Mouse (Mus musculus): ENCODE data around the gene Cog5. TPM values are rescaled to one million over a fixed set of nuclear protein-coding genes. Genes with fewer than 3 reads are reported as not detected.

The Cog5 gene
- polyA plus RNA-seq, 1 experiment from 2014 or later = 26.1 TPM

- no peak for DNase-seq (ENCODE audit: low spot score)
- Histone ChIP-seq H3K4me3 (no peak overlapping the region), H3K27me3 (ENCODE audit: insufficient read depth, poor library complexity, severe bottlenecking) (no peaks in the 10 kb centered on the region), H3K36me3 (peaks cover 10% of the 10 kb centered on the region), H3K9me3 (no peaks in the 10 kb centered on the region), H3K27ac (no peak overlapping the region), H3K4me1 (peaks cover 6% of the 10 kb centered on the region; the same call in 1 of the 2 replicates)
These were observed 184.6 kb downstream of the Cog5 start for GRCm38 (mm10) chr12:31839249-31839648.

GRCm38 (mm10) chr12:31846077-31846476 lies 191.4 kb downstream of the Cog5 start:
- DNase-seq (ENCODE audit: low spot score) = no peak
- 86% methylated on average over 3 of the region's 3 CpGs for WGBS
- Histone ChIP-seq H3K27ac (no peak overlapping the region), H3K4me1 (peaks cover 3% of the 10 kb centered on the region; the same call in 1 of the 2 replicates), H3K36me3 (peaks cover 10% of the 10 kb centered on the region), H3K27me3 (ENCODE audit: insufficient read depth, poor library complexity, severe bottlenecking) (no peaks in the 10 kb centered on the region), H3K4me3 (no peak overlapping the region), H3K9me3 (no peaks in the 10 kb centered on the region)

- no peak overlapping the region for H3K4me3 ChIP-seq
- no peak for DNase-seq (ENCODE audit: low spot score)
- WGBS = 77% methylated on average over 5 of the region's 5 CpGs
- no peaks in the 10 kb centered on the region for H3K9me3 ChIP-seq
- H3K27me3 ChIP-seq (ENCODE audit: insufficient read depth, poor library complexity, severe bottlenecking) = no peaks in the 10 kb centered on the region
- H3K36me3 ChIP-seq = no peaks in the 10 kb centered on the region
- no peak overlapping the region for H3K27ac ChIP-seq
- peaks cover 3% of the 10 kb centered on the region; the same call in 1 of the 2 replicates for H3K4me1 ChIP-seq
These were observed 194.2 kb downstream of the Cog5 start for GRCm38 (mm10) chr12:31848630-31849415.

- no peak for DNase-seq (ENCODE audit: low spot score)
- Histone ChIP-seq H3K27me3 (ENCODE audit: insufficient read depth, poor library complexity, severe bottlenecking) (no peaks in the 10 kb centered on the region), H3K4me1 (peaks cover 3% of the 10 kb centered on the region; the same call in 1 of the 2 replicates), H3K9me3 (no peaks in the 10 kb centered on the region), H3K4me3 (no peak overlapping the region), H3K36me3 (no peaks in the 10 kb centered on the region), H3K27ac (no peak overlapping the region)
- 95% methylated on average over 2 of the region's 2 CpGs for WGBS
These were observed 194.9 kb downstream of the Cog5 start for GRCm38 (mm10) chr12:31849601-31850000.

- WGBS = 79% methylated on average over 3 of the region's 3 CpGs
- H3K4me3 ChIP-seq = no peak overlapping the region
- no peaks in the 10 kb centered on the region for H3K27me3 ChIP-seq (ENCODE audit: insufficient read depth, poor library complexity, severe bottlenecking)
- H3K36me3 ChIP-seq = no peaks in the 10 kb centered on the region
- DNase-seq (ENCODE audit: low spot score) = no peak
- peaks cover under 1% of the 10 kb centered on the region; the same call in 1 of the 2 replicates for H3K4me1 ChIP-seq
- no peak overlapping the region for H3K27ac ChIP-seq
- H3K9me3 ChIP-seq = no peaks in the 10 kb centered on the region
These were observed 199.4 kb downstream of the Cog5 start for GRCm38 (mm10) chr12:31854039-31854438.

GRCm38 (mm10) chr12:31854817-31855216 lies 200.1 kb downstream of the Cog5 start:
- DNase-seq (ENCODE audit: low spot score) = no peak
- WGBS = 90% methylated on average over 2 of the region's 2 CpGs
- H3K27me3 ChIP-seq (ENCODE audit: insufficient read depth, poor library complexity, severe bottlenecking) = no peaks in the 10 kb centered on the region
- H3K9me3 ChIP-seq = no peaks in the 10 kb centered on the region
- H3K36me3 ChIP-seq = no peaks in the 10 kb centered on the region
- no peaks in the 10 kb centered on the region for H3K4me1 ChIP-seq
- no peak overlapping the region for H3K27ac ChIP-seq
- no peak overlapping the region for H3K4me3 ChIP-seq

GRCm38 (mm10) chr12:31857784-31858183 lies 203.1 kb downstream of the Cog5 start:
- no peak overlapping the region for H3K27ac ChIP-seq
- H3K4me3 ChIP-seq = no peak overlapping the region
- no peaks in the 10 kb centered on the region for H3K9me3 ChIP-seq
- no peaks in the 10 kb centered on the region for H3K27me3 ChIP-seq (ENCODE audit: insufficient read depth, poor library complexity, severe bottlenecking)
- H3K4me1 ChIP-seq = peaks cover 3% of the 10 kb centered on the region; the same call in 1 of the 2 replicates
- 83% methylated on average over 7 of the region's 7 CpGs for WGBS
- no peaks in the 10 kb centered on the region for H3K36me3 ChIP-seq
- DNase-seq (ENCODE audit: low spot score) = no peak

GRCm38 (mm10) chr12:31862668-31863538 lies 208.2 kb downstream of the Cog5 start:
- H3K9me3 ChIP-seq = no peaks in the 10 kb centered on the region
- no peak for DNase-seq (ENCODE audit: low spot score)
- H3K36me3 ChIP-seq = no peaks in the 10 kb centered on the region
- 57% methylated on average over 16 of the region's 16 CpGs for WGBS
- H3K27ac ChIP-seq = no peak overlapping the region; the same call in 1 of the 2 replicates
- H3K4me3 ChIP-seq = no peak overlapping the region
- no peaks in the 10 kb centered on the region for H3K27me3 ChIP-seq (ENCODE audit: insufficient read depth, poor library complexity, severe bottlenecking)
- peaks cover 13% of the 10 kb centered on the region for H3K4me1 ChIP-seq

- no peak overlapping the region for H3K4me3 ChIP-seq
These were observed 222.1 kb downstream of the Cog5 start for GRCm38 (mm10) chr12:31876775-31877174.

GRCm38 (mm10) chr12:31882736-31883135 lies 228.1 kb downstream of the Cog5 start:
- Histone ChIP-seq H3K4me3 (no peak overlapping the region), H3K9me3 (no peaks in the 10 kb centered on the region), H3K27ac (no peak overlapping the region), H3K36me3 (peaks cover 12% of the 10 kb centered on the region), H3K4me1 (no peaks in the 10 kb centered on the region), H3K27me3 (ENCODE audit: insufficient read depth, poor library complexity, severe bottlenecking) (no peaks in the 10 kb centered on the region)
- WGBS = 63% methylated on average over 1 of the region's 1 CpGs
- no peak for DNase-seq (ENCODE audit: low spot score)

More at GRCm38 (mm10) chr12:31876775-31877174, 222.1 kb downstream of the Cog5 start:
- H3K4me1 ChIP-seq = no peaks in the 10 kb centered on the region
- WGBS = 78% methylated on average over 4 of the region's 4 CpGs
- no peak overlapping the region for H3K27ac ChIP-seq
- no peaks in the 10 kb centered on the region for H3K27me3 ChIP-seq (ENCODE audit: insufficient read depth, poor library complexity, severe bottlenecking)
- DNase-seq (ENCODE audit: low spot score) = no peak
- no peaks in the 10 kb centered on the region for H3K9me3 ChIP-seq
- no peaks in the 10 kb centered on the region for H3K36me3 ChIP-seq

- DNase-seq (ENCODE audit: low spot score) = no peak
- Histone ChIP-seq H3K27ac (no peak overlapping the region), H3K36me3 (peaks cover 12% of the 10 kb centered on the region), H3K9me3 (no peaks in the 10 kb centered on the region), H3K4me3 (no peak overlapping the region), H3K4me1 (no peaks in the 10 kb centered on the region), H3K27me3 (ENCODE audit: insufficient read depth, poor library complexity, severe bottlenecking) (no peaks in the 10 kb centered on the region)
- WGBS = 75% methylated on average over 4 of the region's 4 CpGs
These were observed 229.7 kb downstream of the Cog5 start for GRCm38 (mm10) chr12:31884365-31884764.

- no peak overlapping the region for H3K4me3 ChIP-seq
- 71% methylated on average over 4 of the region's 4 CpGs for WGBS
- H3K4me1 ChIP-seq = no peaks in the 10 kb centered on the region
- peaks cover 12% of the 10 kb centered on the region for H3K36me3 ChIP-seq
- DNase-seq (ENCODE audit: low spot score) = no peak
- no peaks in the 10 kb centered on the region for H3K9me3 ChIP-seq
- no peak overlapping the region for H3K27ac ChIP-seq
- no peaks in the 10 kb centered on the region for H3K27me3 ChIP-seq (ENCODE audit: insufficient read depth, poor library complexity, severe bottlenecking)
These were observed 230.4 kb downstream of the Cog5 start for GRCm38 (mm10) chr12:31885084-31885483.
